Mouse (Mus musculus): Measurements from ENCODE around the gene Dscam.

GRCm38 (mm10) chr16:96788286-96788685 lies 382.3 kb downstream of the Dscam start:
- no peak for TF ChIP-seq CTCF (IDR thresholded peaks at IDR 0.05; ENCODE audit: low read depth, low read length)
- TF ChIP-seq POLR2A (IDR thresholded peaks at IDR 0.05; ENCODE audit: insufficient read depth, low read length) = no peak
- no peak for TF ChIP-seq EP300 (IDR thresholded peaks at IDR 0.05; ENCODE audit: insufficient read depth, low read depth, low read length)
